Mouse (Mus musculus): ENCODE data around the gene Scd2.

GRCm38 (mm10) chr19:44309351-44310154, 16.1 kb downstream of the Scd2 start:
- TF ChIP-seq CTCF (IDR thresholded peaks at IDR 0.05; ENCODE audit: extremely low read depth, insufficient read depth, low read length) (no peak), POLR2A (IDR thresholded peaks at IDR 0.05; ENCODE audit: extremely low read depth, insufficient read depth, low read length) (no peak)
